Mouse (Mus musculus) right cerebral cortex, postnatal 25 days (tissue): ENCODE data around the gene Hcn2.
"Not testable (repeated sequence)": the region's sequence is repeated elsewhere in the genome, so short reads cannot be mapped to it uniquely, and the experiment has no call there.

ENCODE experiments used
- DNase-seq: peaks from one replicate; pipeline ENCODE4 v3.0.0; 2022

Gene Hcn2

GRCm38 (mm10) chr10:79688720-79689119 is 27.7 kb upstream of the Hcn2 start, which contains the start of gene Gzmm:
Gene Gzmm, plus strand, starts transcription at chr10:79689020.
- no peak for DNase-seq

- DNase-seq, result no peak
Observed at GRCm38 (mm10) chr10:79689178-79689577, 27.3 kb upstream of the Hcn2 start.

GRCm38 (mm10) chr10:79691986-79692548 is 24.4 kb upstream of the Hcn2 start:
- DNase-seq, result no peak

- no peak for DNase-seq
Observed at GRCm38 (mm10) chr10:79693580-79694378, 22.7 kb upstream of the Hcn2 start.

- DNase-seq, result no peak
Observed at GRCm38 (mm10) chr10:79694379-79694655, 22.1 kb upstream of the Hcn2 start.

GRCm38 (mm10) chr10:79695231-79696128 is 21.0 kb upstream of the Hcn2 start:
- no peak for DNase-seq

GRCm38 (mm10) chr10:79696129-79696651 is 20.2 kb upstream of the Hcn2 start:
- DNase-seq, result no peak

- DNase-seq, result no peak
Observed at GRCm38 (mm10) chr10:79697916-79698315, 18.5 kb upstream of the Hcn2 start.

- no peak for DNase-seq
Observed at GRCm38 (mm10) chr10:79698459-79698858, 18.0 kb upstream of the Hcn2 start.

- no peak for DNase-seq
Observed at GRCm38 (mm10) chr10:79700676-79701075, 15.8 kb upstream of the Hcn2 start.

GRCm38 (mm10) chr10:79701443-79702129 is 14.8 kb upstream of the Hcn2 start:
- DNase-seq, result no peak

GRCm38 (mm10) chr10:79702970-79703369 is 13.5 kb upstream of the Hcn2 start:
- DNase-seq, result not testable (repeated sequence)

GRCm38 (mm10) chr10:79703541-79703940 is 12.9 kb upstream of the Hcn2 start:
- no peak for DNase-seq

GRCm38 (mm10) chr10:79704065-79704969 is 12.1 kb upstream of the Hcn2 start, which contains the start of gene Bsg:
Gene Bsg, plus strand, starts transcription at chr10:79704491.
- DNase-seq, result peak; percentile 99

GRCm38 (mm10) chr10:79704970-79705360 is 11.5 kb upstream of the Hcn2 start:
- DNase-seq, result no peak

- DNase-seq, result no peak
Observed at GRCm38 (mm10) chr10:79705951-79706350, 10.5 kb upstream of the Hcn2 start.

GRCm38 (mm10) chr10:79706406-79707094 is 9.9 kb upstream of the Hcn2 start:
- DNase-seq, result no peak

- no peak for DNase-seq
Observed at GRCm38 (mm10) chr10:79707162-79707561, 9.3 kb upstream of the Hcn2 start.

GRCm38 (mm10) chr10:79707759-79708158 is 8.7 kb upstream of the Hcn2 start:
- no peak for DNase-seq

GRCm38 (mm10) chr10:79708668-79709067 is 7.8 kb upstream of the Hcn2 start:
- no peak for DNase-seq

- DNase-seq, result no peak
Observed at GRCm38 (mm10) chr10:79709307-79709706, 7.1 kb upstream of the Hcn2 start.
